Comparison of ENCODE assay signal across 8 mouse cellular contexts in the genomic region with DNA sequence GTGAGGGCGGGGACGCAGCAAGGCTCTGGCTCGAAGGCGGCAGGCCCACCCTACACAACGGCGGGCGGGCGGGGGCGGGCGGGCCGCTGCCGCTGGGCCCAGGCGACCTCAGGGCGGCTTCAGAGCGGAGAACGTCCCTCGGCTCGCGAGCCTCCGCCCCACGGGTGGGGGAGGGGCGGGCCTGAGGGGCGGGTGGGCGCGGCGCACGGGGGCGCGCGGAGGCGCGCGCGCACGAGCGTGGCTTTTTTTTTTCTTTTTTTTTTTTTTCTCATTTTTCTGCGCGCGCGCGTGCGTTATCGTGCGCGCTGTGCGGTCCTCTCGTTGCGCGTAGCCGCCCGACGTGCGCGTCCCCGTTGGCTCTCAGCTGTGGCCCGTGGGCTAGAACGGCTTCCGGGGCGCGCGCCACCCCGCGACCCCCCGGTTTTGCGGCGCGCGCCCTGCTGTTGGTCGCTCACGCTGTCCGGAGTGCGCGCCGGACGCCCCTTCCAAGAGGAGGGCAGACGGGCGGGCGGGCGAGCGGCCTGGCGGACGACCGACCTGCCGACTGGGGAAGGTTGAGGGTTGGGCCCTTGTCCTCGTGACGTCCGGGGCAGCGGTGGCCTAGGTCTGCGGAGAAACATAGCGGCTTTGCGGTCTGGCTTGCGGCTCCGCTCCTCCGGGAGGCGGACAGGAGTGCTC. TPM values are rescaled to one million over a fixed set of nuclear protein-coding genes. Genes with fewer than 3 reads are reported as not detected.
DNase-seq lines count a peak whose midpoint lies in the region; ATAC-seq and TF ChIP-seq lines count a peak whose summit lies in the region.

No protein-coding gene starts in this region.

- ATAC-seq in cerebellum, adult (ENCODE audit: insufficient number of reproducible peaks, low FRiP score, low TSS enrichment): peak; percentile 26; the same call in 1 of the 2 replicates
- ATAC-seq in forebrain, embryonic 13.5 days: peak; percentile 82
- ATAC-seq in neural tube, embryonic 14.5 days (ENCODE audit: low read depth): peak; percentile 79

- WGBS in forebrain, embryonic 13.5 days: 0% methylated on average over 60 of the region's 95 CpGs
- WGBS in neural tube, embryonic 14.5 days: under 1% methylated on average over 63 of the region's 95 CpGs

- peak; percentile 41 for TF ChIP-seq POLR2A in testis, adult 2 months (IDR thresholded peaks at IDR 0.05; ENCODE audit: control insufficient read depth, low read depth, low read length)

- DNase-seq in ES-CJ7 (ENCODE audit: low read depth, low spot score): peak; percentile 90
- DNase-seq in heart, postnatal 14 days: peak; percentile 86 to 87
- peak; percentile 80 for DNase-seq in layer of hippocampus, adult 11-12 months (ENCODE audit: low spot score)
- DNase-seq in lung, adult 18-20 months: peak; percentile 72 to 78

- intact Hi-C loops in heart, postnatal 14 days (cut with DNase I): loop anchor here (5.0 kb wide), 1 partner anchor 50 kb away; the partner anchor contains the start of genes Dalrd3 and Ndufaf3

- TF ChIP-seq CTCF in testis, adult 2 months (IDR thresholded peaks at IDR 0.05; ENCODE audit: control insufficient read depth, insufficient read depth, insufficient replicate concordance, low read depth, low read length): no peak

- peak overlapping the region; percentile 82 for H3K4me2 ChIP-seq in forebrain, embryonic 13.5 days
- H3K4me2 ChIP-seq in neural tube, embryonic 14.5 days (ENCODE audit: low read depth, low read length): peak overlapping the region; percentile 64

- peak overlapping the region; percentile 99 for H3K27ac ChIP-seq in forebrain, embryonic 13.5 days
- peak overlapping the region; percentile 99 for H3K27ac ChIP-seq in neural tube, embryonic 14.5 days (ENCODE audit: low read depth, low read length)
- H3K27ac ChIP-seq in testis, adult 2 months (ENCODE audit: control insufficient read depth, insufficient read depth, low read depth, low read length): peak overlapping the region; percentile 99

- H3K4me3 ChIP-seq in forebrain, embryonic 13.5 days: peak overlapping the region; percentile 97
- peak overlapping the region; percentile 99 for H3K4me3 ChIP-seq in neural tube, embryonic 14.5 days (ENCODE audit: low read depth, low read length)
- H3K4me3 ChIP-seq in testis, adult 2 months (ENCODE audit: control insufficient read depth, low read depth, low read length): peak overlapping the region; percentile 97

- no peaks in the 10 kb centered on the region for H3K27me3 ChIP-seq in forebrain, embryonic 13.5 days
- H3K27me3 ChIP-seq in neural tube, embryonic 14.5 days (ENCODE audit: control insufficient read depth, insufficient read depth, low read length): no peaks in the 10 kb centered on the region
- no peaks in the 10 kb centered on the region for H3K27me3 ChIP-seq in testis, adult 2 months (ENCODE audit: control insufficient read depth, insufficient read depth, low read length)

- H3K9me3 ChIP-seq in forebrain, embryonic 13.5 days (replicated peaks): no peaks in the 10 kb centered on the region
- no peaks in the 10 kb centered on the region for H3K9me3 ChIP-seq in neural tube, embryonic 14.5 days (ENCODE audit: control insufficient read depth, low read length)

- H3K36me3 ChIP-seq in forebrain, embryonic 13.5 days (ENCODE audit: poor library complexity, severe bottlenecking): peaks cover 43% of the 10 kb centered on the region
- H3K36me3 ChIP-seq in neural tube, embryonic 14.5 days (ENCODE audit: control insufficient read depth, insufficient read depth, low read length): peaks cover 7% of the 10 kb centered on the region
- peaks cover 6% of the 10 kb centered on the region for H3K36me3 ChIP-seq in testis, adult 2 months (ENCODE audit: control insufficient read depth, insufficient read depth, low read length)

- H3K4me1 ChIP-seq in forebrain, embryonic 13.5 days: peaks cover 41% of the 10 kb centered on the region
- H3K4me1 ChIP-seq in neural tube, embryonic 14.5 days (ENCODE audit: control insufficient read depth, insufficient read depth, low read length): peaks cover 17% of the 10 kb centered on the region
- peaks cover 6% of the 10 kb centered on the region for H3K4me1 ChIP-seq in testis, adult 2 months (ENCODE audit: control insufficient read depth, insufficient read depth, low read length)

- peak overlapping the region; percentile 93 for H3K9ac ChIP-seq in forebrain, embryonic 13.5 days
- peak overlapping the region; percentile 96 for H3K9ac ChIP-seq in neural tube, embryonic 14.5 days (replicated peaks; ENCODE audit: low read depth, low read length)

RNA-seq across cellular contexts. Expression of gene Qrich1, which starts 0.8 kb away (rescaled TPM):
- polyA plus RNA-seq in forebrain, embryonic 13.5 days (2015; fragmentation: Nextera tagmentation; extraction: Ambion mirVana): 132 and 144 TPM in 2 replicates
- 10 to 100 TPM; 68.4 to 70.1 TPM for total RNA-seq in heart, postnatal 14 days (2021)
- 122 and 138 TPM in 2 replicates for polyA plus RNA-seq in neural tube, embryonic 14.5 days (2014; fragmentation: Nextera tagmentation; extraction: Ambion mirVana)
- 196 and 208 TPM in 2 replicates for polyA plus RNA-seq in testis, adult 2 months (2012; rRNA removed)

RNA-seq across cellular contexts. Expression of gene Qars, which starts 9.9 kb away (rescaled TPM):
- polyA plus RNA-seq in forebrain, embryonic 13.5 days (2015; fragmentation: Nextera tagmentation; extraction: Ambion mirVana): 80.4 and 91.2 TPM in 2 replicates
- 10 to 100 TPM; 75.9 to 81.0 TPM for total RNA-seq in heart, postnatal 14 days (2021)
- polyA plus RNA-seq in neural tube, embryonic 14.5 days (2014; fragmentation: Nextera tagmentation; extraction: Ambion mirVana): 69.3 and 75.6 TPM in 2 replicates
- 159 and 195 TPM in 2 replicates for polyA plus RNA-seq in testis, adult 2 months (2012; rRNA removed)

RNA-seq across cellular contexts. Expression of gene Usp19, which starts 27.0 kb away (rescaled TPM):
- polyA plus RNA-seq in forebrain, embryonic 13.5 days (2015; fragmentation: Nextera tagmentation; extraction: Ambion mirVana): 69.7 and 80.6 TPM in 2 replicates
- total RNA-seq in heart, postnatal 14 days (2021): 100 to 1,000 TPM; 101 to 108 TPM
- 66.1 and 73.0 TPM in 2 replicates for polyA plus RNA-seq in neural tube, embryonic 14.5 days (2014; fragmentation: Nextera tagmentation; extraction: Ambion mirVana)
- polyA plus RNA-seq in testis, adult 2 months (2012; rRNA removed): 128 and 134 TPM in 2 replicates

RNA-seq across cellular contexts. Expression of gene Lamb2, which starts 37.9 kb away (rescaled TPM):
- 18.7 and 22.9 TPM in 2 replicates for polyA plus RNA-seq in forebrain, embryonic 13.5 days (2015; fragmentation: Nextera tagmentation; extraction: Ambion mirVana)
- 100 to 1,000 TPM; 355 to 379 TPM for total RNA-seq in heart, postnatal 14 days (2021)
- 8.3 and 15.3 TPM in 2 replicates for polyA plus RNA-seq in neural tube, embryonic 14.5 days (2014; fragmentation: Nextera tagmentation; extraction: Ambion mirVana)
- 23.3 and 24.3 TPM in 2 replicates for polyA plus RNA-seq in testis, adult 2 months (2012; rRNA removed)

RNA-seq across cellular contexts. Expression of gene Impdh2, which starts 42.7 kb away (rescaled TPM):
- 135 and 143 TPM in 2 replicates for polyA plus RNA-seq in forebrain, embryonic 13.5 days (2015; fragmentation: Nextera tagmentation; extraction: Ambion mirVana)
- 10 to 100 TPM; 47.0 to 54.5 TPM for total RNA-seq in heart, postnatal 14 days (2021)
- 105 and 119 TPM in 2 replicates for polyA plus RNA-seq in neural tube, embryonic 14.5 days (2014; fragmentation: Nextera tagmentation; extraction: Ambion mirVana)
- polyA plus RNA-seq in testis, adult 2 months (2012; rRNA removed): 172 and 183 TPM in 2 replicates

Comparison
In these comparisons a context has a peak if more than half of its experiments do, and no peak if none do; other contexts are left out.
1. Peak in every context shown above with its lines: DNase-seq, ATAC-seq, H3K4me3 ChIP-seq and H3K27ac ChIP-seq.
2. ATAC-seq: peak in every context shown above with its lines; median percentile 82 in forebrain, embryonic 13.5 days; 79 in neural tube, embryonic 14.5 days; 26 in cerebellum, adult.